Mouse (Mus musculus): Measurements from ENCODE around the gene Lingo2. TPM values are rescaled to one million over a fixed set of nuclear protein-coding genes. Genes with fewer than 3 reads are reported as not detected.

The Lingo2 gene
- polyA plus RNA-seq, 1 experiment, result not detected

GRCm38 (mm10) chr4:36038742-36039141, 912.8 kb downstream of the Lingo2 start:
- TF ChIP-seq GATA1 (IDR thresholded peaks at IDR 0.05; ENCODE audit: borderline replicate concordance, low read length) (no peak), FLI1 (IDR thresholded peaks at IDR 0.05; ENCODE audit: low read length) (no peak)
- Histone ChIP-seq H3K27me3 (replicated peaks) (no peaks in the 10 kb centered on the region), H3K36me3 (replicated peaks; ENCODE audit: low read length) (no peaks in the 10 kb centered on the region), H3K4me1 (no peaks in the 10 kb centered on the region), H3K4me3 (replicated peaks) (no peak overlapping the region), H3K9me3 (no peaks in the 10 kb centered on the region)

DNA sequence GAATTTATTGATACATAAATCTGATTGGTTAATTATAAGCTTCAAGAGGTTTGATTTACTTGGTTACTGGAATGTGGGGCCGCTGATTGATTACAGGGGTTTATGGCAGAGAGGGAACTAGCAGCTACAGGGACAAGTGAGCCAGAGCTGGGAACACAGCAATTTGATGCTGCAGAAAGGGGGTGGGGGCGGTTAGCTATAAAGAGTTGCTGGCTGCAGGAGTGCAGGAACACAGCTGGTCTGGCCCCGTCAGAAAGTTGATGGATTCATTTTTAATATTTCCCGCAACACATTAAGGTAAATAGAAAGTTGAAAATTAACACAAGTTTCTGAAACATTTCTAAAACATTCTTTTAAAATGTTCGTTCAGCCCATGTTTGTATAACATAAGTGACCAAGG, 919.5 kb downstream of the Lingo2 start:
- TF ChIP-seq GATA1 (IDR thresholded peaks at IDR 0.05; ENCODE audit: borderline replicate concordance, low read length) (no peak), FLI1 (IDR thresholded peaks at IDR 0.05; ENCODE audit: low read length) (no peak)
- no peaks in the 10 kb centered on the region for H3K4me1 ChIP-seq
- H3K9me3 ChIP-seq, result no peaks in the 10 kb centered on the region
- H3K4me3 ChIP-seq (replicated peaks), result no peak overlapping the region
- H3K27me3 ChIP-seq (replicated peaks), result no peaks in the 10 kb centered on the region
- H3K36me3 ChIP-seq (replicated peaks; ENCODE audit: low read length), result no peaks in the 10 kb centered on the region

- no peak overlapping the region for H3K4me3 ChIP-seq (replicated peaks)
- no peaks in the 10 kb centered on the region for H3K27me3 ChIP-seq (replicated peaks)
- no peaks in the 10 kb centered on the region for H3K36me3 ChIP-seq (replicated peaks; ENCODE audit: low read length)
- no peak for TF ChIP-seq FLI1 (IDR thresholded peaks at IDR 0.05; ENCODE audit: low read length)
- no peaks in the 10 kb centered on the region for H3K4me1 ChIP-seq
- H3K9me3 ChIP-seq, result 0 out of 2 replicates have a peak, but pooled peaks cover 3% of the 10 kb centered on the region
Observed at GRCm38 (mm10) chr4:36014181-36014580, 937.4 kb downstream of the Lingo2 start.

- H3K4me3 ChIP-seq (replicated peaks), result no peak overlapping the region
- no peaks in the 10 kb centered on the region for H3K36me3 ChIP-seq (replicated peaks; ENCODE audit: low read length)
- no peaks in the 10 kb centered on the region for H3K4me1 ChIP-seq
- no peaks in the 10 kb centered on the region for H3K9me3 ChIP-seq
- H3K27me3 ChIP-seq (replicated peaks), result no peaks in the 10 kb centered on the region
- TF ChIP-seq FLI1 (IDR thresholded peaks at IDR 0.05; ENCODE audit: low read length) (no peak), GATA1 (IDR thresholded peaks at IDR 0.05; ENCODE audit: borderline replicate concordance, low read length) (no peak)
Observed at GRCm38 (mm10) chr4:35992005-35992763, 959.4 kb downstream of the Lingo2 start.

GRCm38 (mm10) chr4:35986012-35986411, 965.5 kb downstream of the Lingo2 start:
- H3K27me3 ChIP-seq (replicated peaks), result no peaks in the 10 kb centered on the region
- H3K9me3 ChIP-seq, result no peaks in the 10 kb centered on the region
- H3K4me1 ChIP-seq, result no peaks in the 10 kb centered on the region
- TF ChIP-seq GATA1 (IDR thresholded peaks at IDR 0.05; ENCODE audit: borderline replicate concordance, low read length) (no peak), FLI1 (IDR thresholded peaks at IDR 0.05; ENCODE audit: low read length) (no peak)
- H3K4me3 ChIP-seq (replicated peaks), result no peak overlapping the region
- no peaks in the 10 kb centered on the region for H3K36me3 ChIP-seq (replicated peaks; ENCODE audit: low read length)

DNA sequence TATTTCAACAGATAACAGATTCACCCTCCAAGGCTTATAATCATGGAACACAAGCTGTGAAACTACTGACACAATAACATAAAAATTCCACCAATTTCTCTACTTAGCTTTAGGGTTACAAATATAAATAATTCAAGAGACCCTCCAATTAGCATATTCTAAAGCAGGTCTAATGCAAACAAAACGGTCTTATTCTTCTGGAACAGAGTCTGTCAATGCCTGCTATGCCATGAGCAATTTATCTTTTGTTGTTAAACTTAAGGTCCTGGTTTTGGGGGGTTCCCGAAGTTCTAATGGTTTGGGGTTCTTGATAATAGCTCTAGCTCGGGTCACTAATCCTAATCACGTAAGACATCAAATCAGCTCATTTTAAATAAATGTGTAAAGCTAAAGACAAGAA, 988.0 kb downstream of the Lingo2 start:
- Histone ChIP-seq H3K27me3 (replicated peaks) (no peaks in the 10 kb centered on the region), H3K36me3 (replicated peaks; ENCODE audit: low read length) (no peaks in the 10 kb centered on the region), H3K9me3 (no peaks in the 10 kb centered on the region), H3K4me1 (no peaks in the 10 kb centered on the region), H3K4me3 (replicated peaks) (no peak overlapping the region)
- TF ChIP-seq FLI1 (IDR thresholded peaks at IDR 0.05; ENCODE audit: low read length) (no peak), GATA1 (IDR thresholded peaks at IDR 0.05; ENCODE audit: borderline replicate concordance, low read length) (no peak)

DNA sequence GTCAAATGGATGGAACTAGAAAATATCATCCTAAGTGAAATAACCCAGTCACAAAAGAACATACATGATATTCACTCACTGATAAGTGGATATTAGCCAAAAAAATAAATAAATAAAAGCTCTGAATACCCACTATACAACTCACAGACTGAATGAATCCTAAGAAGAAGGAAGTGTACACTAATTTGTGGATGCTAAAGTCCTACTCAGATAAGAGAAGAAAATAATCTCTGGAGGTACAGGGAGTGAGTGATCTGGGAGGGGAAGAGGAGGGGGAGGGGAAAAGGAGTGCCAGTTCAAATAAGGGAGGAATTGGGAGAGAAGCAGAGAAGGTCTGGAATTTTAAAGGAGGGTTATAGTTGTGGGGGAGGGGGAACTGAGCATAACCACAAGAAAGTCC, 999.7 kb downstream of the Lingo2 start:
- Histone ChIP-seq H3K4me1 (no peaks in the 10 kb centered on the region), H3K36me3 (replicated peaks; ENCODE audit: low read length) (no peaks in the 10 kb centered on the region), H3K9me3 (no peaks in the 10 kb centered on the region), H3K4me3 (replicated peaks) (no peak overlapping the region), H3K27me3 (replicated peaks) (no peaks in the 10 kb centered on the region)
- TF ChIP-seq GATA1 (IDR thresholded peaks at IDR 0.05; ENCODE audit: borderline replicate concordance, low read length), result no peak
- TF ChIP-seq FLI1 (IDR thresholded peaks at IDR 0.05; ENCODE audit: low read length), result no peak

DNA sequence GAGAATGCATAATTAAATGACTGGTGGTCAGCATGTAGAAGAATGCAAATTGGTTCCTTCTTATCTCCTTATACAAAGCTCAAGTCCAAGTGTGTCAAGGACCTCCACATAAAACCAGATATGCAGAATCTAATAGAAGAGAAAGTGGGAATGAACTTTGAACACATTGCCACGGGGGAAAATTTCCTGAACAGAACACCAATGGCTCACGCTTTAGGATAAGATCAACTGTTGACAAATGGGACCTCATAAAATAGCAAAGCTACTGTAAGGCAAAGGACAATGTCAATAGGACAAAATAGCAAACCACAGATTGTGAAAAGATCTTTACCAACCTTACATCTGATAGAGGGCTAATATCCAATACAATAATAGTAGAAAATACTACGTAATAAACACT, 1000.3 kb downstream of the Lingo2 start:
- Histone ChIP-seq H3K4me1 (no peaks in the 10 kb centered on the region), H3K4me3 (replicated peaks) (no peak overlapping the region), H3K27me3 (replicated peaks) (no peaks in the 10 kb centered on the region), H3K9me3 (no peaks in the 10 kb centered on the region), H3K36me3 (replicated peaks; ENCODE audit: low read length) (no peaks in the 10 kb centered on the region)
- no peak for TF ChIP-seq FLI1 (IDR thresholded peaks at IDR 0.05; ENCODE audit: low read length)
- no peak for TF ChIP-seq GATA1 (IDR thresholded peaks at IDR 0.05; ENCODE audit: borderline replicate concordance, low read length)

DNA sequence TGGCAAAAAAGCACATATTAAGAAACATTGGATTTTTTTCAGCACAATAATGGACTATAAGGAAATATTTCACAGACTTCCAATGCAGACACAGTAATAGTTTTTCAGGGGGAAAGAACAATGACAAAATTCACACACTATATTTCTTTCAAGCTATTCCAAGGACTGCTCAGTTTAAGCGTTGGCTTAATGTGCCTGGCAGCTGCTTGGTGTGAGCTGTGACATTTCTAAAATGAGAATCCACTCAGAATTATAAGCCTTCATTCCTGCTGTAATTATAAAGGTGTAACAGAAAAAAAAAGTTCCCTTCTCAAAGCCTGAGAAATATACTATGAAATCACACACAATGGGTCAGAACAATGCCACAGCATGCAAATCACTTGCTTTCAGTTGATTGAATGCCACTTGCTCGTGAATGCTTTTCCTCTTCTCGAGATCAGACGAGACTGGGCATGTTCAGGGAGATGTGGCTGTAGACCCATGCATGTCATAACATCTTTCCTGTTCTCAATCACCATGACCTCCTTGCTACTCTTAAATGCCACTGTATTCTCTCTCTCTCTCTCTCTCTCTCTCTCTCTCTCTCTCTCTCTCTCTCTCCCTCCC, 1017.4 kb downstream of the Lingo2 start:
- no peaks in the 10 kb centered on the region for H3K36me3 ChIP-seq (replicated peaks; ENCODE audit: low read length)

GRCm38 (mm10) chr4:35927722-35928121, 1023.8 kb downstream of the Lingo2 start:
- Histone ChIP-seq H3K36me3 (replicated peaks; ENCODE audit: low read length) (no peaks in the 10 kb centered on the region), H3K9me3 (0 out of 2 replicates have a peak, but pooled peaks cover 10% of the 10 kb centered on the region), H3K27me3 (replicated peaks) (no peaks in the 10 kb centered on the region), H3K4me3 (replicated peaks) (no peak overlapping the region), H3K4me1 (no peaks in the 10 kb centered on the region)
- TF ChIP-seq FLI1 (IDR thresholded peaks at IDR 0.05; ENCODE audit: low read length) (no peak), GATA1 (IDR thresholded peaks at IDR 0.05; ENCODE audit: borderline replicate concordance, low read length) (no peak)

More for the DNA sequence above, 1017.4 kb downstream of the Lingo2 start:
- H3K9me3 ChIP-seq, result 0 out of 2 replicates have a peak, but pooled peaks cover 2% of the 10 kb centered on the region
- H3K4me1 ChIP-seq, result no peaks in the 10 kb centered on the region
- peak overlapping the region; percentile 28 for H3K4me3 ChIP-seq (replicated peaks)
- no peak for TF ChIP-seq GATA1 (IDR thresholded peaks at IDR 0.05; ENCODE audit: borderline replicate concordance, low read length)
- no peak for TF ChIP-seq FLI1 (IDR thresholded peaks at IDR 0.05; ENCODE audit: low read length)
- H3K27me3 ChIP-seq (replicated peaks), result no peaks in the 10 kb centered on the region

All from megakaryocyte, embryonic 14.5 days (primary cell).